Mouse (Mus musculus): ENCODE data around the gene Adgrl2.

Adgrl2 gene

DNA sequence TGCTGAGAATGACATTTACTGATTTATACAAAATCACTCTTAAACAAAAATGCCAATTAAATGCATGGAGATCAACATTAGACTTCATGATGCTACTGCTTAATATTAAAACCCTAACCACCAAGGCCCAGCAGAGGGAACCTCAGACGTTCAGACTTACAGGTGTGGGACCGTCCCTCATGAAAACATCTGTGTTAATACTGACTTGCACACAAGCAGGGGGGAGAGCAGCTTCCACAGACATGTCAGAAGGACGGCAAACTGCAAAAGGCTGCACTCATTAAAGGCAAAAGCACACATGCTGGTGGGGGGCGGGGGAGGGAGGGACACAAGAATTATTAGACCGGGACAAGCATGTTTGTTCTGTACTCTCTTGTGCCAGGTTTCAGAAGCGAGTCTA lies 168.7 kb downstream of the Adgrl2 start:
- no peak for DNase-seq (ENCODE audit: low spot score)

DNA sequence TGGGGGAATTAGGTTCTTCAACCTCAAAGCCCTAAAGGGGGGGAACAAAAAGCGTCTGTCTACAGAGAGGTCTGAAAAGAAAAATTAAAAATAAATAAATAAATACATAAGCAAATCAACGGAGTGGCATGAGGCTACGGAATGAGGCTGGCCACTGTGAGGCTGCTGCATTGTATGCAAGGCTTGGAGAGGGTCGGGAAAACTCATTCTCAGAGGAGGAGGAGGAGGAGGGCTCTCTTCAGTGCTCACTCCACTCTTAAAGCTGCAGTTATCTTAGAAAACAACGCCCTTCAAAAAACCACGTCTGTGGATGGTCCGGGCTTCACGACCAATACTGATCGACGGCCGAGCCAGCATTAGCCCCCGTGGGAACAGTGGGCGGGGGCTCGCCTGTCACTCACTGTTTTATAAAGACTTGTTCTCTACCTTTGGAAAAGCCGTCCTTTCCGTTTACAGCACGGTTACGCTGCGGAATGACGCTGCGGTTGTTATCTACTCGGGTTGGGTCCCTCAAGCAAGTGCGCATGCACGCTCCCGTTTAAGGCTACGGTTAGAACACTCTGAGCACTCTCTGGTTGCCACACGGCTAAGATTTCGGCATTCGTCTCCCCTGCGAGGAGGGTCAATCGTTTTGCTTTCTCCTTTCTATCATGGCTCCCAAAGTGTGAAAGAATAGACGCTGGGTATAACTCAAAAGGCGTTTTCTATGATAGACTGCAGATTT lies 170.9 kb downstream of the Adgrl2 start:
- peak; percentile 19 for DNase-seq (ENCODE audit: low spot score)

DNA sequence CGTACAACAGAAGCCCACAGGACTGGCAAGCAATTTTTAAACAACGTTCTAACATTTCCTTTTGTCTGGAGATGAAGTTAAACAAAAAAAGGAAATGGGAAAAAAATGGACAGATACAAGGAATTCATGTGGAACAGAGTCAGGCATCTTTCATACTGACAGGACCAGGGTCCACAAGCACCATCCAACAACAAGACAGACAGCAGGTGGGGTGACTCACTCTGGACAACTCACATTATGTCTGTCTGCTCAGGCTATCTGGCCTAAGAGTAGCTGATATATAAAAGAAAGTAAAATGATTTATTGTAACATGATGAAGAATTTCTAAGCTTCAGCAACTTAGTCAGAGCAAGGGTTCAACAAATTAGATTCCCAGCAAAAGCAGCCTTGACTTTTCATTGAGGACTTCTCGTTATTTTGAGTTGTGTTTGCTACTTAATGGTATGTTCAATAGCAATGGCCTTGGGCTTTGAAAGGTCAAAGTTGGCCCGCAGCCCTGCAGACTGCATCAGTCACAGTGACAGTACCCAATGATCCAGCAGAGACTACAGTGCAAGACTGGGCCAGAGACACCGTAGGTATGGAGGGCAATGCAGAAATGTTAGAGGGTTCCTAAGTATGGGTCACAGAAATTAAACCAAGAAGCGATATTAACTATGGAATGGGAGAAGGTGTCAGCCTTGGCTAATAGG lies 171.8 kb downstream of the Adgrl2 start:
- DNase-seq (ENCODE audit: low spot score), result no peak

DNA sequence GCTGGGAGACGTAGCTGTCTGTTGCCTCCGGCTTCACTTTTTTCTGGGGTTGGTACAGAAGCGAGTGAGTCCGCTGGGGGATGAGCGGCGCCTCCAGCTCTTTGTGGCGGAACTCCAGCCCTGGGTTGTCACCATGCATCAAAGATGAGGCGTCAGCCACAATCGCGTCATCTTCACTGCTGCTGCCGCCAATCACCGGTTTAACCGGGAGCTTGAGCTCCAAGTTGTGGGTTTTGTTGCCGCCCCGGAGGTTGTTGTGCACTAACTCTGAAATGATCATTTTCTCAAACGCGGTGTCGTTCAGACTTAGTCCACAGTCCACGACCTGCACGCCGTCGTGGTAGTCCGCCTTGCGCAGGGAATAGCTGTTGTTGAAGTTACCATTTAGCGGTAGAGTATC lies 172.9 kb downstream of the Adgrl2 start:
- DNase-seq (ENCODE audit: low spot score), result no peak

DNA sequence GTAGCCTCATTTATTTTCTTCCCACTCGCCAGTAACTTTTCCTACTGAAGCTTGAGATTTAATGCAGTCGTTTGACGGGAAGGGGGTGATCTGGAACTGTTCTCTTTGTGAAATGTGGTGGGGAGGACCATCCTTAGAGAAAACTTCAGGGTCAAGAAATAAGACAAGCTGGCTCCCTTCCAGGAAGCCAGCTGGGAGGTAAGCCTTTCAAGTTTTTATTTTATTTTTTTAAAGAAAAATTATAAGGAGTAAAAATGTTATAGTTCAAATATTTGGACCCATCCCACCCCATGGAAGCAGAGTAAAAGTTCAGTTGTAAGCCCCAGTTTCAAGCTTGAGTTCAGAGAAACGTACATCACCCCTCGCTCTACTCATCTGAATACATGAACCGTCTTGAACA lies 177.2 kb downstream of the Adgrl2 start:
- no peak for DNase-seq (ENCODE audit: low spot score)

DNA sequence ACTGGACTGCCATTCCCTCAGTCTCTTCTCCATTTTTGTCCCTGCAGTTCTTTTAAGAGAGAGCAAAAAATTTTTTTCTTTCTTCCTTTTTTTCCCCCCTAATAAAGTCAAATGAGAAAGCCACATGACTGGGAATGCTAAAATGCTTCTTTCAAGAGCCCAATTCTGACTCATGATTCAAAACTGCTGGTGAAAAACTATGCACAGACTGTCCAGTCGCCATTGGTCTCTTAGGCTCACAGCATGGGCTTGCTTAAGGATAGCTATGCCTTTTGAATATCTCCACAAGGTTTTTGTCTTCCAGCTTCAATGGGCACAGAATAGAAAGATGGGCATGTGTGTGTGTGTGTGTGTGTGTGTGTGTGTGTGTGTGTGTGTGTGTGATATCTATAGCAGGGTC lies 178.3 kb downstream of the Adgrl2 start:
- no peak for DNase-seq (ENCODE audit: low spot score)

DNA sequence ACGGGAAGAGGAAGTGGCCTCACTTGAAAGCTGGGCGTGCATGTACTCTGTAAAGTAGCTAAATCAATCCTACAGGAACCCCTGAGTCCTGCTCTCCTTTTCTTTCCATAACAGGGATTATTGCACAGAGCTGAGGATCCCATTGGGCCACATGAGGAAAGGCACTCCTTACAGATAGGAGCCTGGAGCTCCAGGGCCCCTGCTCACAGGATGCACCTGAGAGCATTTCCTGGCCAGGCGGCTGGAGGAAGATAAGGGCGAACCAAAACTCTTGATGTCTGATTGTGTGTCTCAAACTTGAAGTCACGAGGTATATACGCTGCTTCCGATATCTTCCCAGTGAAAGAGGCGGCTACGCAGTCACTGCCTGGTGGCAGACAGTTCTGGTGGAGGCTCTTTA lies 183.4 kb downstream of the Adgrl2 start:
- DNase-seq (ENCODE audit: low spot score), result no peak

DNA sequence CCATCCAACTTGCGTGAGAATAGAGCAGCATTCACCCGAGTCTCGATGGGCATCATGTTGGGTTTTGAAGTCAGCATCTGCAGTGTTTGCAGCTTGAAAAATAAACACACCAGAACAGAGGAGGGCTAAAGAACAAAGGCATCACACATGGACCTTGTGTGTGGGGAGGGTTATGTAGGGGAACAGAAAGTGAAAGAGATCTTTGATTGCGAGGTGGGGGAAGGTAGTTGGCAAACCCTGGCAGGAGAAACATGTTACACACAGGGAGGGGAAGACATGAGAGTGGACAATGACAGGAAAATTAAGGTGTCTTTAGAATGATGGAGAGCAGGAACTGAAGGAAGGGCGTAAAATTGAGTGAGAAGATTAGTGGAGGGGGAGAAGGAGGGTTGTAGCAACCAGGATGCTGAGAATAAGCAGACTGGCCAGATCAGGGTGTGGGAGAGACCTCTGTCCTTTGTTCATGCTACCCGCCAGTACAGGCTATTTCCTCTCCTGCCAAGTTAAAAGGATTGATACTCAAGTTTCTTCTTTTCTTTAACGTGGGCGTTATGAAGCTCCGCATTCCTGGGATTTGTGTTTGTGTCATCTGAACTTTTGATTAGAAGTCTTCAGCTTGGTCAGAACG lies 197.0 kb downstream of the Adgrl2 start:
- DNase-seq (ENCODE audit: low spot score), result peak; percentile 31

DNA sequence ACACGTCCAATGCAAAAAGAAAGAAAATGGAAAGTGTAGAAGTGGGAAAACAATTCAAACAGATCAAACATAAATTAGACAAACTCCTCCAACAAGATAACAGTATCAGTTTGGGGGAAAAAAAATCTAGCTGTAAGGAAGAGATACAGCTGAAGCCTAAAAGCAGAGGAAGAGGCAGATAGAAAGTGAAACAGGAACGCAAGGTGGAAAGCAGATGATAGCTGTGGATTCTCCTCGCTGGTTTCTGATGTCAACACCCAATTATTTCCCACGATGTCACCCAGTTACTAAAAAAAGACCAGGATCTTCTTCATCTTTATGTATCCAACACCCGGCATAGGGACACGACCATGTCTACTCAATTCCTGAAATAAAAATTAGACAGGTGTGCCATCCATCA lies 220.0 kb downstream of the Adgrl2 start:
- DNase-seq (ENCODE audit: low spot score), result no peak
